Mouse (Mus musculus): ENCODE measurements around the gene Slc25a15.

Gene Slc25a15

DNA sequence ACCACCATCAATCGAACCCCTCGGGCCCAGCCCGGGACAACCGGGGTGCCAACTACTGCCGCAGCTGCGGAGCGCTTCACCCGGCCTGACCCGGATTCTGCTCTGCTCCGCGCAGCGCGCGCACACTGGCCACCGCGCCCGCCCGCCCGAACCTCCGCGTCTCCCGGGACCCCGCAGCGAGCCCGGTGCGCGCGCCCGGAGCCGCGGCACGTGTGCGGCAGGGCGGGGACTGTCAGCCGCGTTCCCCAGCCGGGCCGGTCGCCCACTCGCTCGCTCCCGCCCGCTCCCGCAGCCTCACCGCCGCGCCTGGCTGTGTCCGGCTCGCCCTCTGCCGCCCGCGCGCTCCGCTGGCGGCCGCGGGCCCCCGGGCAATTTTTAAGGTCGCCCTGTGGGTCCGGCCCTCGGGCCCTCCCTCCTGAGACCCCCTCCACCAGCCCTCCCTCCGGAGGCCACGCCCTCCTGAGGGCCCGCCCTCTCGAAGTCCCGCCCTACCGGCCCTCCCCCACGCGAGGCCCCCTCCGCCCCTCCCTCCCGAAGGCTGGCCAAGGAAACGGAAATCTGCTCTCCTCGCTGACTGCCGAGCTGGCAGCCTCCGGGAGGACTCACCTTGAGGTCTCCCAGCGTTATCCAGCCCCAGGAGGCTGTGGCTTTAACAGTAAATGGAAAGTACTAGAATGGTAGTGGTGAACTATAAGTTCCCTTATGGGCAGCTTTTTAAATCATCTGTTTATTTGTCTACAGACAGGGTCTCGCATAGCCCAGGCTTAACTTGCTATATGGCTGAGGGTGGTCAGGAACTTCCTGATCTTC is at the start of gene Slc25a15:
TSS of gene Slc25a15 (minus strand) at position 456 of the 810 bp plus-strand sequence.
- peak; percentile 88 for DNase-seq (ENCODE audit: low spot score)

DNA sequence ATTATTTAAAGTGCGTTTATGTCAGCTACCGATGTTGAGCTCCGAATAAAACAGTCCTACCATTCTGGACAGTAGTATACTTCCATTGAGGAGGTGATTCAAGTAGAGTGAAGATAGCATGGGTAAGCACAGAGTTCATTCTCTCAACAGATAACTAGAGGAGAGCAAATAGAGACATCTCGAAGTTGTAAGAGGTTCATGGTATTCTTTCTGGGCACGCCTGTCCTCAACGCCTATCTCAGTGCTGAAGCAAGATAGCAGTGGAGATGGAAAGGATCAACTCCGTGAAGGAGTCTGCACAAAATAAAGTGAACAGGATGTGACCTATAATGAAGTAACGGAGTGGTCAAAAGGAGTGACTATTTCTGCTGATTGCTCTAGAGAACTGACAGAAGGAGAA is 13.6 kb upstream of the Slc25a15 start:
- DNase-seq (ENCODE audit: low spot score): no peak

DNA sequence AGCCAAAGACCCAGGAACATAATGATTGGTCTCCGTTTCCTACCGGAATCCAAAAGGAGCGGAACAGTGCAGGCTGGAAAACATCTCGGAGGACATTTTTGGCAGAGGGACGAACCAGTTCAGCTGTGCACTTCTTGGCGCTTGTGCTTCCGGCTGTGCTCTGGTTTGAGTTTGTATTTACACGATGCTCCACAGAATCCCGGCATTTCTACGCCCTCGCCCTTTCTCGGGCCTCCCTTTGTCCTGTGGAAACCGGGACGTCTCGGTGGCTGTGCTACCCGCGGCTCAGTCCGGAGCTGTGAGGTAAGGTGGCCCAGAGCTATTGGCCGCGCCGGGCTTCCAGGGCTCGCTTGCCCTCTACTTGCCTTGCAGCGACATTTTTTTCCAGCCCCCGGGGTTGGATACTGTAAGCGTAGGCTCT is 12.9 kb upstream of the Slc25a15 start, which contains the start of gene Mrps31:
TSS of gene Mrps31 (plus strand) at position 80 of the 421 bp plus-strand sequence.
- peak; percentile 85 for DNase-seq (ENCODE audit: low spot score)

DNA sequence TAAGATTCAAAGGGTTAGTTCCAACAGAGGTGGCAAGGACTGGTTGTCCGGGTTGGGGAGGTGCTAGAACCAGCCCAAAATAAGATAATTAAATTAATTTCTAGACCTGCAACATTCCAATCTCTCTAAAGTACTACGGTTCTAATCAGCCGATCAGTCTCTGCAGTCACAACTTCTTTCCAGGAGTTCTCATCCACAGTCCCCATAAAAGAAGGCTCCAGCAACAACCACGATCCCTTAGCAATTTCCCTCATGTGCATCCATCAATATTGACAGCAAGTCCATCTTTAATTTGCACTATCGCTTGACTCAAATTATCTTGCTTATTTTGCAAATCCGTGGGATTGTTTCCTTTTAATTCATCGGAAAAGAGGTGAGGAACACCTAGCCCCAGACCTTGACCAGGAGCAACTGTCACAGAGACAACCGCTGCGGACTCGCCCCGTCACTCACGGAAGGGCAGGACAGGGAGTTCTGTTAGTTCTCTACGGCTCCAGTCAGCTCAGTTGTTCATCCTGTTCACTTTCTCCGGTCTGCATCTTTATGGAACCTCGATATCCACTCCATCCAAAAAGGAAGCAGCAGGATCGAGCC is 12.4 kb upstream of the Slc25a15 start:
- DNase-seq (ENCODE audit: low spot score): no peak

DNA sequence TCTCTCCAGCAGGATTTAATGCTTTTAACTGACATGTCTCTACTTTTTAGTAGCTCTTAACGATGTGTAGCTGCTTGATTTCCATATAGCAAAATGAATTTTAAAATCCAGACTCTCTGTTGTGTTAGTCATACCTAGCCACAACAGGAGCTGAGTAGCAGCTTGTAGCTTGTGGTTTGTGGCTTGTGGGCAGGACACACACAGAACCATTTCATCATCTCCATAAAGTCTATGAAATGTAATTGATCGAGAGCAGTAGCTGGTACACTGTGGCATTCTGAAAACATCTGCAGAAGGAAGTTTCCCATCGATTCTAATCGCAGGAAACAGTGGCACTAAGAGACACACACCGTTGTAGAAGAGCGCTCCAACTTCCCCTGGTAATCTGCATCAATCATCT is 7.3 kb upstream of the Slc25a15 start:
- no peak for DNase-seq (ENCODE audit: low spot score)

DNA sequence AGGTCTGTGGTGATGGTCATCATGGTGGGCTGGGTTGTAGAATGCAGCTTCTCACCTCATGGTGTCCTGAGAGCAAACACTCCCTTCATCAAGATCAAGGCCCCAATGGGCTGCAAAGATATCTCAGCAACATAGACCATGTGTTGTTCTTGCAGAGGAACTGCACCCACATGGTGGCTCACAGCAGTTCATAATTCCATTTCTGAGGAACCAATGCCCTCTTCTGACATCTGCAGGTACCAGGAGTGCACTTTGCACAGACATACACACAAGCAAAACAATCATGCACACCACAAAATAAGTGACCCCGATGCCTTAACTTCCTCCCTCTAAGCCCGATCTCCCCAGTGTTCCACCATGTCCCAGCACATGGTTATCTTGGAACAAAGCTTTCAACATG is 4.8 kb upstream of the Slc25a15 start:
- DNase-seq (ENCODE audit: low spot score): no peak

DNA sequence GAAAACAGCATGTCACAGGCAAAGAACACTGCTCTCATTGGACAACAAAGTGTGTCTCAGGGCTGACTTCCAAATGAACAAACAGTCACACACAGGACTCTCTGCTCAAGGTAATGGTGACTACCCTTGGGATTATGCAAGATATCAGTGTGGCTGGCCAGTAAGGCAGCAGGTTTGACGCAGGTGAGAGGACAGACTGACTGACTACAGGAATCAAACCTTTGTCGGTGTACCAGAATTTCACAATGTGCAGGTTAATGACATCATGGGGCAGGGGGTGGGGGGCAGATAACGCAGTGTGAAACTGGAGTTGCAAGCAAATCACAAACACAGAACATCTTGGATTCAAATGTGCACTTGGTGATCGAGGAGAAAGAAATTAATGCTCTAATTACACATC is 2.2 kb upstream of the Slc25a15 start:
- DNase-seq (ENCODE audit: low spot score): no peak

DNA sequence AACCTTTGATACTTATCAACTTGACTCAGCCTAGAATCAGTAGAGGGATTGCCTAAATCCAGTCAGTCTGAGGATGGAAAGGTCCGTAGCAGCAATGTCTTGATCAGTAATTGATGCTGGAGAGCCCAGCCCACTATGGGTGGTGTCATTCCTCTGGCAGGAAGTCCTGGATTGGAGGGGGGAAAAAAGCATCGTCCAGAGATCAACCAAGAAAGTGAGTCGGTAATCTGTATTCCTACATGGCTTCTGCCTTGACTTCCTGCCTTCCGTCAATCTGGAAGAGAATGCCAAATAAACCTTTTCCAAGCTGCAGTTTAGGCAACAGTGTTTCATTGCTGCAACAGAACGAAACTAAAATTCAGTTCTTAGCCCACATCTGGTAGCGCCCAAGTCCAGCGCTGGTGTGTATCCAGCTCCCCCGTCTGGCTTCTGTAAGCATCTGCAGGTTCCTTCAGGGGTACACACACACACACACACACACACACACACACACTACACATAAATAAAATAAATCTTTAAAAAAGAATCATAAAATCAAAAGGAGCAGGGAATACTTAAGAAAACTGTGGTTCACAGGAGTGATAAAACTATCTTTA is 986 bp upstream of the Slc25a15 start:
- DNase-seq (ENCODE audit: low spot score): no peak

DNA sequence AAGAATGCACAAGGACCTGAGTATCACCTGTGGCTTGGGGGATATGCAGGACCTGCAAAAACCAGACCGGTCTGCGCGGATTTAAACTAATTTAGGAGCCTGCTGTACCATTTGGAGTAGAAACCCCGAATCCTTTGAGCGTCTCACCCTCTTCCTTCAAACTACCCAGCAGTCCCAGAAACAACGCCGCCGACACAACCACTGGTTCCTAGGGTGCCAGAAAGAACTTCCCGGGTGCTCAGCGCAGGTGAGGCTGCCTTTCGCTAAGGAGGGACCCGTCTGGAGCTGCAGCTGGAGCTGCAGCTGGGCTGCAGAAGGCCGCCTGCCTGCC is 621 bp downstream of the Slc25a15 start:
- no peak for DNase-seq (ENCODE audit: low spot score)

DNA sequence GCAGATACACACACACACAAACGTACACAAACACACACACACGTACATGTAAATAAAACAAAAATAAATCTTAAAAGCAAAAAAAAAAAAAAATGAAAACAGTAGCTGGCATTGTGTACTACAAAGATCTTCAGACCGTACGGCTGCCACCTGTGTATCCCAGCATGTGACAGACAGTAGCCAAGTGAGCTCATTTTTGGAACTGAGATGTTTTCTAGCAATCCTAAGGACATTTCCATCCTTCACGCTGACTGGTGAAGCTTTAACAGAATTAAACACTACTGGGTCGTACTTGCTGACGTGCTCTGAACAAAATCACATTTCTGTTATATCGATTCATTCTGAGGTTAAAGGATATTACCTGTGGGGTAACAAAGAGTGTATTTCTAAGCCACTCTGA is 3.1 kb downstream of the Slc25a15 start:
- no peak for DNase-seq (ENCODE audit: low spot score)

DNA sequence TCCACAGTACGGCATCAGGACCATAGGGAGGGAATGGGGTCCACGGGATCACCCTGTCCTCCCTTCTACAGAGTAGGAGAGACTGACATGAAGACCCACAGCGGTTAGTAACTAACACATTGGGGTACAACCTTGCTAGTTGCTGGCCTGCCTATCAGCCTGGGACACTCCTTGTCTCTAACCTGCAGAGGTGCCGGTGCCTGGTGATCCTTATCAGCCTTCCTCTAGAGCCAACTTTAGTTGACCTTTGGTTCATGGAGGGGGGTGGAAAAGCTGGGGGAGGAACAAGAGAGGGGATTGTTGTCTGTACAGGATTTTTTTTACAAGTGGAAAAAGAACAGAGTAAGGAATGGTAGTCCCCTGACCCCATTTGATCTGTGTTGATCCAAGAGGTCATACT is 3.9 kb downstream of the Slc25a15 start:
- DNase-seq (ENCODE audit: low spot score): no peak

DNA sequence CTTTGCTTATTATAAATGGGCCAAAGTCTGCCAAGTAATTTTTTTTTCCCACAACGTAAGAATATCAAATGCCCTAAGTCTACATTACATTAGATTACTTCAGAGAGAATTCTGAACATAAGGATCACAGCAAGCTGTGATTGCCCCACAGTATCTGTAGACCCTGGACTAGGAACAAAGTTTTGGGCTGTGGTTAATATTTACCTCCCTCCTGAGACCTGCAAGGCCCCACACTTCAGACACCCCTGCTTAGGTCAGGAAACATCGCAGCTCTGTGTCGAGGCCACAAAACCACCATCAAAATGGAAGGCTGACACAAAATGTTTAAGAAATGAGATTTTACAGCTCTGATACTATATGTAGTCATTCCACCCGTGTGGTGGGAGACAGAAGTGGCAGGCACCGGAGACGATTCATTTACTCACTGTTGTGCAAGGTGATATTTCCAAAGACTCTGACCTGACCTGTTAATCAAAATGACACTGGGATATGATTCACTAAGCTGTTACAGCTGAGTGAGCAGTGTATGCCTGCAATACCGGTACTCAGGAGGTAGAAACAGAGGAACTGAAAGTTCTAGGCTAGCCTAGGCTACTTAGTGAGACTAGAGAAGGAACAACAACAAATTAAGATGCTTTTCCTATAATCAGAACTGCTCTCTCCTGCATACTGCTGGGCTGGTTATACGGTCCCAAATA is 7.5 kb downstream of the Slc25a15 start:
- DNase-seq (ENCODE audit: low spot score): no peak

DNA sequence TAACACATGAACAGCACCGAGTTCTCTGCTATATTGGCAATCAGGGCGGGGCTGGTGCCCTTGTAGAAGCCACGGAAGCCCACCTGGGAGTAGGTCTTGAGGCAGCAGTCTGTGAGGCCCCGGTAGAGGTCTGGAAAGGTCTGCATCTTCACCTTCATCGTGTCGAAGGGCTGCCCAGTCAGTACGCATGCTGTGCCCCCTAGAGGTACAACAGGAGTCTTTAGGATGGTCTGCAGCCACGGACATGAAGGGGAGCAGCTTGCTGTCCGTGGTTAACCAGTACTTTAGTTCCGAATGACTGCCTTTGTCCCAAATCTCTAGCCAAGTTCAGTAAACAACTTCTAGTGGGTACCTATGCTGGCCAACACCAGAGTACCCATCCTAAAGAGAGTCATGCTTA is 8.5 kb downstream of the Slc25a15 start:
- no peak for DNase-seq (ENCODE audit: low spot score)

DNA sequence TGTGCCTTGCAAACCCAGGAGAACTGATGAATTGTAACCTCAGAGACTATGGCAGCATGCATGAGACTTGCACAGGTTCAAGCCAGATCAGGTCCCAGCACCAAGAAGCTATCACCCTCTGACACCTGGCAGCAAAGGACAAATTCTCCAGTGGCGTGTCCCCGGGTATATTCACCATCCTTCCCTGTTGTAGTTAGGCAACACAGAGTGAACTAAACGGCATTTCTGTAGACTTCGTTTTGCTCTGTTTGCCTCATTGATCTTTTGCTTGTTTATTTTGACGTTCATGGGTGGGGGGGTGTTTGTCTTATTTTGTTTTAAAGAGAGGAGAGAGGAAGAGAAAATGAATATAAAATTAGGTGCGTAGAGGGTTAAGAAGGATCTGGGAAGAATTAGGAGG is 13.2 kb downstream of the Slc25a15 start:
- no peak for DNase-seq (ENCODE audit: low spot score)

DNA sequence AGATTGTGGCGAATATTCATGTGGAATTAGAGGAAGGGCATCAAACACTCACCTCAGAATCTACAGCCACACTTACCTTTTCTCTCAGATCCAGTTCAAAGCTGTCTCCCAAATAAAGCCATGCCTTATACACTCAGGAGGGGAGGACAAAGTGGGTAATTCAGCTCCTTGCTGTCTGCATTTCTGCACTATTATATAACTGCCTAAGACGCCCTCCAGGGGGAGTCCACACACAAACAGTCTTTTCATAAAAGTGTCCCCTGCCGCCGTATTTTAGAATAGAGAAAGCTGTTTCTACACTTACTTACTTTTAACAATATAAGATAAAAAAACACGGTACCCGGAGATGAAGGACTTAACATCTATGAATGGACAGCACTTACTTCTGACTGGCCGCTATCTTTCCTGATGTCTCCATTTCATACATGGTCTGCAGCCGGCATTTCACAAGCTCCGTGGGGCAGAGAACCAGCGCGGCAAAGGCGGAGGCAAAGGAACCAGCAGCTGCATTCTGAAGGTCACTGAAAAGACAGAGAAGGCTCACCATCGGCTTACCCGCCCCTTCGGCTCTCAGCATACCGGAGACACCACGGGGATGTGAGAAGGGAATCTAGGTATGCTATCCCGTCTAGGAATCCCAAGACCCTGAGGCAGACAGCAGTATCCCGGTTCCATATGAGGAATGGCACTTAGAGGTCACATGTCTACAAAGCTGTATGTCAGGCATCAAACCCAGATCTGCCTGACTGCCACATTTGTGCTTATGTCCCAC is 15.4 kb downstream of the Slc25a15 start:
- no peak for DNase-seq (ENCODE audit: low spot score)

DNA sequence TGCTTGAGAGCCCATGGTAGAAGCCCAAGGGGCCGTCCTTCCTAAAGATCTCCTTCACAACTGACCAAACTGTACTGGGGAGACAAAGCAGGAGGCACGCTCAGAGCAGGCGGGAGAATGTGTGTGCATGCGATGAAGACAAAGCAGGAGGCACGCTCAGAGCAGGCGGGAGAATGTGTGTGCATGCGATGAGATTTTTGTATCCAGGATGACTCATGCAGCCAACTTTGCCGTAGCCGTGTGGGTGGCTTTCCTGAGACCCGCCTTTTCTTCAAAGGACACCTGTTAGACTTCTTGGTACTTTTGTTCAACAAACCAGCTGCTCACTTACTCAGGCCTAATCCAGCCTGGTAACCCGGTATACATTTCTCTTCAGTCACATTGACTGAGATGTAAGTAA is 17.5 kb downstream of the Slc25a15 start:
- DNase-seq (ENCODE audit: low spot score): no peak

DNA sequence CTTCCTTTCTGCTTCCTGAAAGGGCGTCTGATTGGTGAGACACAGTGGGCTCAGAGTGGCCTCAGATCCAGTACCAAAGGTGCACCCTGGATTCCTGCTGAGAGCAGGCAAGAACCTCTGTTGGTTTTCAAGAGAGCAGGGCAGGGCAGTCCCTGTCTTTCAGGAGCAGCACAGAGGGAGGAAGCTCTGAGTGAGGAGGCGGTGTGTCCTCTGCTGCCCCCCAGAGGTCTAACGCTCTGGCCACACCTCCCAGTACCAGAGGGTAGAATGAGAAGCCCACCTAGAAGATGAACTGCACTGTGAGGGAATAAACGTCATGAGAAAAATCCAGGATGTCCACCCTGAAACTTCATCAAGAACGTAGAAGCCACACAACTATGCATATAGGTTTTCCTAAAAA is 21.5 kb downstream of the Slc25a15 start:
- peak; percentile 25 for DNase-seq (ENCODE audit: low spot score)

DNA sequence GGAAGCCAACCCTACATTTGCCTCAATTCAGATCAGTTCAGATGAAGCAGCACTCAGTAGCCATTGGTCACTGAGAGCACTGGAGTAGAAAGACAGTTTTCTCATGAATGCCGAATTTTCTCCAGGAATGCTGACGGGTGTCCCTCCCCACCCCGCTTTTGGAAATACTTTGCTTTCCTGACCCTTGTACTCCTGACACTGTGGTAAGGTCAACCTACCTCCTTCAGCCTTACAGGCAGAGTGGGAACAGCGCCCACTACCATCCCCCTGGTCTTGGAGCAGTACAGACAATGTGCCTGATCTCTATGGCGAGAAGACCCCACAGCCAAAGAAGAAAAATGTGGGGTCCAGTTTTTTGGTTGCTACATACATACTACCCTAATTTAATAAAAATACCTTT is 22.1 kb downstream of the Slc25a15 start:
- DNase-seq (ENCODE audit: low spot score): no peak

DNA sequence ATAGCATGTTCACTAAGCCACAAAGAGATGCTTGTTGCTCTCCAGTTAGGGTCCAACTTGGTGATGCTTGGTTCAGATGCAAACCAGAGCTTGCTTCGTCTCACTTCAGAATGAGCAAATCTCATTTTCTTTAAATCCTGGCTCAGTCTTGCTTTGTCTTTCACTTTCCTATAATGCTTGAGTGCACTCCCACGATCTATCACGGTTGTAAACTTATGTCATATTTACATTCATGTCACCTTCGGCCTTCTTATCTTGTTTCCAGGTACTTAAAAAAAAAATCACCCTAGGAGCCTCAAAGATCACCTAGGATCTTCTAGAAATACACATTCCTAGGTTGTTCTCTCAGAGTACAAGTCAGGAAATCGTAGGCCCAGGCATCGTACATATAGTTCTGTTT is 38.5 kb downstream of the Slc25a15 start:
- no peak for DNase-seq (ENCODE audit: low spot score)

DNA sequence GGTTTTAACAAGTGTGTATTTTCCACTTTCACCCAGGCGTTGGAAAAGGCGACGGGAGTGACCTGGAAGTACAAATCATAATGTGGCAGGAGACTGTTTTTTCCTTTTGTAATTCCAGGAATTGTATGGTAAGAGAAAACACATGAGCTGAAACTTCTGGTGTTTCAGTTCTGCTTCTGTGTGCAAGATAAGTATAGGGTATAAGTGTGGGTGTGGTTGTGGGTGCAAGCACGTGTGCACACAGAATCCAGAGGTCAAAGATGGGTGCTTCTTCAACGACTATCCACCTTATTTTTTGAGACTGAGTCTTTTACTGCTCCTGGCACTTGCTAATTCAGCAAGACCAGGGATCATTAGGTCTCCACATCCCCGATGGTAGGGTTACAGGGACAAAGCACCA is 39.0 kb downstream of the Slc25a15 start:
- no peak for DNase-seq (ENCODE audit: low spot score)

DNA sequence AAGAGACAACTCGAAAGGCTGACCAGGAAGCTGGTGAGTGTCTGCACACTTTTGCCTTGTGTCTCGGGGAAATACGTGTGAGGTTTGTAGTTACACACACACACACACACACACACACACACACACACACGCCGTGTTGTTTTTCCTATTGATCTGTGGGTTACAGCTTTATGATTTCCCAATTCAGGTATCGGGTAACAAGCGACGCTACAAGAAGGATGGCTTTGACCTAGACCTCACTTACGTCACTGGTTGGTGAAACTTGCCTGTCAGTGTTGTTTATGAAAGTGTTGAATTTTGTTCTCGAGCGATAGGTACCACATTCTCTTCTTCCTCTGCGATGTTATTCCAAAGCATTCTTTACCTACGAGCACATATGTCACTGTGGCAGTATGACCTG is 63.0 kb downstream of the Slc25a15 start:
- DNase-seq (ENCODE audit: low spot score): no peak
